Mouse (Mus musculus): Measurements from ENCODE around the gene Gnb1l.

GRCm38 (mm10) chr16:18568599-18568998 is 70.1 kb downstream of the Gnb1l start:
- TF ChIP-seq POLR2A (IDR thresholded peaks at IDR 0.05; ENCODE audit: insufficient read depth, low read length): no peak
- no peak for TF ChIP-seq CTCF (IDR thresholded peaks at IDR 0.05; ENCODE audit: low read depth, low read length)

All from ES-Bruce4 (cell line).